Mouse (Mus musculus) erythroid progenitor cell, adult 5-6 weeks (primary cell): ENCODE measurements at regions not wholly inside any gene's neighbourhood (a gene's known extent, or its start where the extent isn't known, plus 50 kb on each side); places are given as distances from the start of the nearest gene placed in this dataset.

Source experiments
- ATAC-seq: replicated peaks from 2 replicates; pipeline ENCODE4 v1.8.0; 2016; ENCODE audit warnings: moderate number of reproducible peaks, mild to moderate bottlenecking, moderate TSS enrichment, inconsistent platforms; ENCODE audit not compliant: poor library complexity, low FRiP score, severe bottlenecking

- ATAC-seq: no peak
Measured at GRCm38 (mm10) chr11:111409266-111409665, 343.3 kb downstream of the Kcnj2 start.

GRCm38 (mm10) chr11:111424871-111425270 is 358.9 kb downstream of the Kcnj2 start:
- ATAC-seq: no peak

DNA sequence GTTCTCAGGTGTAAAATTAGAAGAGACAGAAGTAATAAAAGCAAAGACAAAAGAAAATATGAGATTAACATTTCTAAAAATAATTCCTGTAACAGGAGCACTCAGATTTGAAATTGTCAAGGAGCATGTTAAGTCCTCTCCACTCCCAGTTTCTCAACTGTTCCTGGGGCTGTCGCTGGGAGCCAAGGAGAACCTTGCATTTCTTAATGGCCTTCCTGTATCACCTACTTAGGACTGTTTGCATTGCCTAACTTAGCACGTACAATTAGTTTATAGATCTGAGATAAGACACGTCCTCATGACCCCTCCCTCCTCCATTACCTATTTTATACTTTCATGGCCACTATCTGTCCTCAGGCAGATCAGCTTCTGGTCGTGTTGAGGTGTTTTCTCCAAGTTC is 360.8 kb downstream of the Kcnj2 start:
- ATAC-seq: no peak

GRCm38 (mm10) chr11:111442257-111442656 is 376.3 kb downstream of the Kcnj2 start:
- ATAC-seq: no peak

GRCm38 (mm10) chr11:111443381-111443780 is 377.4 kb downstream of the Kcnj2 start:
- ATAC-seq: no peak

DNA sequence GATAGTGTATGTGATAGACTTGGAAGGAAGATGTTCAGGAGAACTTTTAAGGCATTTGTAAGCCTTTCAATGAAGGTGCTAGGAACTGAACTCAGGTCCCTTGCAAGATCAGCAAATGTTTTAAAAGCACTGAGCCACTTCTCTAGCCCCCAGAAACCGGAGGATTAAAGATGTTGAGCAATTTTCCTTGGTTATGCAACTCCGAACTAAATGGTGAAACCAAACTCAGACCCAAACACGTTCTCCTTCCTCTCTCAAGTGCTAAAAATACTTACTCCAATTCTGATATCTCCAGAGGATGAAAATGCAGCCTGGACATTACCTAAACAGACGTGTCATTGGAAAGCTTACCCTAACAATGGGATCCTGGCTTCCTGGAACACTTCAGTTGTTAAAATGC is 378.8 kb downstream of the Kcnj2 start:
- ATAC-seq: no peak

- no peak for ATAC-seq
Measured at GRCm38 (mm10) chr11:111445764-111446163, 379.8 kb downstream of the Kcnj2 start.

GRCm38 (mm10) chr11:111450811-111451494 is 385.0 kb downstream of the Kcnj2 start:
- no peak for ATAC-seq

- no peak for ATAC-seq
Measured at GRCm38 (mm10) chr11:111460046-111460445, 394.1 kb downstream of the Kcnj2 start.

GRCm38 (mm10) chr11:111484981-111485380 is 419.0 kb downstream of the Kcnj2 start:
- ATAC-seq: no peak

GRCm38 (mm10) chr11:111512471-111512870 is 446.5 kb downstream of the Kcnj2 start:
- no peak for ATAC-seq

GRCm38 (mm10) chr11:111522716-111523115 is 456.8 kb downstream of the Kcnj2 start:
- ATAC-seq: no peak

DNA sequence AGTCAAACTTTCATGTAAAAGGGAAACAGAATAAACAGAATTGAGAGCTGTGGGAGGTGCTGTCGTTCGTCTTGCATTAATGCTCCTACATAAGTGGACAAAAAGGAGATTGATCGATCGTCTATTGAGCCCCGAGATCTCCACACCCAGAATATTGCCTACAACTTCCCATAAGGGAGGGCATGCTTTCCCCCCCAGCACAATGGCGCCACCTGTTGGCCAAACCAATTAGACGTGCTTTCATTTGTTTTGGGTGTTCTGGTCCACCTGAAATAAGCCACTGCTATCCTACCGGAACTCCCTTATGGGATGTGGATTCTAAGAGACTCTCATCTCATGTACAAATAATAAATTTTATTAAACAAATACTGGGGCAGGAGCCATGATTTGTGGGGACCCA is 457.5 kb downstream of the Kcnj2 start:
- ATAC-seq: no peak

GRCm38 (mm10) chr11:111526010-111526742 is 460.2 kb downstream of the Kcnj2 start:
- no peak for ATAC-seq

- no peak for ATAC-seq
Measured at GRCm38 (mm10) chr11:111529591-111529990, 463.6 kb downstream of the Kcnj2 start.

DNA sequence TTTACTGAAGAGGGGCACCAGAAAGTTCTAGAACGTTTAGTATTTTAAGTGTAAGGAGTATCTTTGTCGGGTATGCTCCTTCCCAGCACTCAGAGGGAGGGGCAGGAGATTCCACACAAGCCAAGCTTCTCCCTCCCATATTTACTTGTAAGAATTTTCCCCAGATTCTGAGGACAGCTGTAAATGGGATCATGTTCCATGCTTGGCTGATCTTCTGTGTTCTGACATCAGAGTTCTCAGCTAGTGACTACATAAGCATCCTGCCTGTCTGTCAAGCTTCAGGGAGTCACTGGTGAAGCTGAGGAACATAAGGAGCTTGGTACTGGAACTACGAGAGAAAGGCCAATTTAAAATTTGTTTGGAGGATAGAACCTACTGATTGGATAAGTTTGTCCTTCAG is 464.9 kb downstream of the Kcnj2 start:
- ATAC-seq: no peak

GRCm38 (mm10) chr11:111532457-111532856 is 466.5 kb downstream of the Kcnj2 start:
- ATAC-seq: no peak

DNA sequence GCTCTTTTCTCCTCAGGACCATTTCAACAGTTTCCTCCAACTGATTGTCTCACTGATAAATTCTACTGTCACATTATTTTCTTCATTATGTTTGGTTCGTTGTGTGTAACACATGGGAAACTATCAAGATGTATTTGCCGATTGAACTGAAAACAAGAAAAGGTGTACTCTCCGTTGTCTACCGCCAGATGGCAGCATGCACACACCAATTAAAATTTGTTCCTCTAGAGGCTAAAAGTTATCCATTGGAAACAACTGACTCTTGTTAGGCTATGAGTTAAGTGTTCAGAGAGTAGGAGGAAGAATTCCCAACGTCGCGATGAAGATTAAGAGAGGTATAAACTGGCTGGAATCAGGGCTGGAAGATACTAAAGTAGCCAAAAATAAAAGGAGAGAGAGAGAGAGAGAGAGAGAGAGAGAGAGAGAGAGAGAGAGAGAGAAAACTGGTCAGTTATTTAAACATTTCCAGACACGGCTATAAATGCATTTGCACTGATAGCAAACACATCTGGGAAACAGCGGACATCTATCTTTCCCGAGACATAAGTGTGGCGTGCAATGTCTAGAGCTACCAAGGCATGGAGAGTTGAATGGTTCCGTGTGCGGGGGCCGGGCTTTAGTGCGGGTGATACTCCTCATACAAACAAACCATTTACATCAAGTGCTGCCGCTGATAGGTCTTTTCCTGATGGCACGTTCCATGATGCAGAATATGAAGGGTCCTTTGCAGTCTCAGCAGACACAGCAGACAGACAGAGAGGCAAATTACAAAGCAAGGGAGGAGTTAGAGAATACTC is 470.3 kb downstream of the Kcnj2 start:
- ATAC-seq: no peak

DNA sequence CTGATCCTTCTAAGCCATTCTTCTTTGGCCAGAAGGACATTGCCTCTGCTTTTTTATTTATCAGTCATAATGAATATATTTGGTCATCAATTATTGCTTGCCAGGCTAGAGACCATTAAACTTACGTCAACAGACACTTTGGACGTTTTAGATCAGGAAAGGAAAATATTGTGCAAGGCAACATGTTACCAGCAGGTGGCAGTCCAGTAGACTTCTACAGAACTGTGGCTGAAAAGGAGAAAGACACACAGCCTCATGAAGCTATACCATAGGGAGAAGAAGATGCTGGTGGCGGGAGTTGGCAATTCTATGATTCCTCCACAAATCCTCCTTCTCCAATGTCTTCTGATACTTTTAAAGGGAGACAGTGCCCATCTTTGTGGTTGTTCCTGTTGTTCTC is 471.7 kb downstream of the Kcnj2 start:
- ATAC-seq: 0 out of 2 replicates have a peak, but pooled peaks have one; percentile 46

DNA sequence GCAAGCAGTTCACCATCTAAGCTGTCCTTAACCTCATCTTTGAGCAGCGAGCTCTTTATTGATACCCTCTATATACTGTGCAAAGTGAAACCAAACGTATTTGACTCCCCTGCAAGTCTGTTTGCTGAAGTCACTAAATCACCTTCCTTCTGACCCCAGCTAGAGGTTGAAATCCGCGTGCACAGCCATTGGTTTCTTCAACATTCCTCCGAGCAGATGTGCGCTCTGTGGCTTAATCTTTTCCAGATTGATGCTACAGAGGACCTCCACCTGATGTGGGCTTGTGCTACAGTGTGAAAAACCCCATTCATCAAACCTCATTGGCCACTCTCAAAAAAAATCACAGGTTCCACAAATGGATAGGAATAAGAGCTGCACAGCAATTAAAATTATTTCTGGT is 474.0 kb downstream of the Kcnj2 start:
- no peak for ATAC-seq

- ATAC-seq: no peak
Measured at GRCm38 (mm10) chr11:111545291-111545690, 479.3 kb downstream of the Kcnj2 start.
